Mouse (Mus musculus) embryonic facial prominence, embryonic 10.5 days (tissue): ENCODE results near the gene Irgc1. TPM values are rescaled to one million over a fixed set of nuclear protein-coding genes. Genes with fewer than 3 reads are reported as not detected.

Experiments used
- DNase-seq: peaks from one replicate; pipeline ENCODE4 v3.0.0-alpha.2; 2017; ENCODE audit warnings: low spot score
- H3K27ac ChIP-seq: fragments of 300-500 bp; sonication (generic); replicated peaks from 2 replicates; pipeline ENCODE4 v1.5.1; 2016; ENCODE audit warnings: mild to moderate bottlenecking
- H3K27me3 ChIP-seq: fragments of 300-500 bp; sonication (generic); replicated peaks from 2 replicates; pipeline ENCODE4 v1.6.1; 2016; ENCODE audit warnings: low read depth, mild to moderate bottlenecking; ENCODE audit not compliant: poor library complexity, severe bottlenecking
- H3K36me3 ChIP-seq: fragments of 300-500 bp; sonication (generic); replicated peaks from 2 replicates; pipeline ENCODE4 v1.6.1; 2016; ENCODE audit warnings: mild to moderate bottlenecking, moderate library complexity
- H3K4me1 ChIP-seq: fragments of 300-500 bp; sonication (generic); 2 replicates; pipeline ENCODE4 v1.6.1; 2016
- H3K4me3 ChIP-seq: fragments of 300-500 bp; sonication (generic); 2 replicates; pipeline ENCODE4 v1.5.1; 2016; ENCODE audit warnings: mild to moderate bottlenecking, moderate library complexity
- H3K9me3 ChIP-seq: fragments of 300-500 bp; sonication (generic); 2 replicates; pipeline ENCODE4 v1.6.1; 2016; ENCODE audit warnings: mild to moderate bottlenecking
- WGBS: fragments of 180-500 bp; shearing (Covaris S2); methylation state at CpG from one replicate; pipeline ENCODE4 v1.1.7; 2016; 5-methylcytosine and 5-hydroxymethylcytosine counted together
- polyA plus RNA-seq: library from polyadenylated mRNA; unstranded; fragments of >200 nt; fragmentation: Nextera tagmentation; extraction: Ambion mirVana; gene quantifications from 2 replicates; pipeline ENCODE4 v1.2.1, GENCODE M21; 2016

The Irgc1 gene
- polyA plus RNA-seq, 1 experiment from 2014 or later: not detected

DNA sequence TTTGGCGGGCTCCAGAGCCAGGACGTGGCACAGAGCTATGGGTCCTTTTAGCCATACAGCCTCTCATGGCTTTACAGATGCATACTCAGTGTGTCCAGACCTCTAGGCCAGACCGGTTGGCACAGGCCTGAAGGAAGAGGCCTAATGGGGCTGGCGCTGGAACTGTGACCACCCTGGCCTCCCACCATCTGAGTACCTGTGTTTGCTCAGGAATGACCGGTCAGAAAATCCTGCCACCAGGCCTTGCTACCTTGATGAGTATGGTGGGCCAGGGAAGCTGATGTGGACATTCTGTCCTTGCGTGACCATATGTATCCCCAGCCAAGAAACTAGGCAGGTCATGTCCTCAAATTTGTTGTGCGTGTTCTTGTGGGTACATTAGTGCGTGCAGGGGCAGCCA lies 24.9 kb downstream of the Irgc1 start:
- H3K4me1 ChIP-seq: no peaks in the 10 kb centered on the region
- whole genome bisulfite sequencing: 93% methylated on average over 8 of the region's 8 CpGs

DNA sequence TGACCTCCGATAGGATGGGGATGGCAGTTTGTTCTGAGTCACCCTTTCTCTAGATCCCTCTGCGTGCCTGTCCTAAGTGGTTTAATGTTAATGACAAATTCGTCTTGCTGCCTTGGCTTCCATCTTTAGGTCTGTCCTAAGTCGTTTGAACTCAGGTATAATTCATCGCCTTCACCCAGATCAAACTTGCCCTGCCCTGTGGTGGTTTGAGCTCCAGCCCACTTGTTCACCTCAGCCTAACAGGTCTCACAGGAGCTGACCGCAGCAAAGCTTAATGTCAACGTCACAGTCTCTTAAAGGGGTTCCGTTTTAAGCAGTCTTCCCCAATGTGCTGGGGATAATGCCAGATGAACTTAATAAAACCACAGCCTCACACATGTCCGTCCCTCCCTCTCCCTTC lies 26.2 kb downstream of the Irgc1 start:
- Histone ChIP-seq H3K9me3 (no peaks in the 10 kb centered on the region), H3K4me3 (no peak overlapping the region), H3K27me3 (no peaks in the 10 kb centered on the region), H3K27ac (no peak overlapping the region), H3K4me1 (no peaks in the 10 kb centered on the region), H3K36me3 (peaks cover 28% of the 10 kb centered on the region)
- DNase-seq: no peak
- WGBS: 86% methylated on average over 9 of the region's 9 CpGs

More for the DNA sequence above, 24.9 kb downstream of the Irgc1 start:
- Histone ChIP-seq H3K27ac (no peak overlapping the region), H3K4me3 (no peak overlapping the region), H3K9me3 (peaks cover 4% of the 10 kb centered on the region), H3K36me3 (peaks cover 18% of the 10 kb centered on the region), H3K27me3 (peaks cover 8% of the 10 kb centered on the region)
- DNase-seq: no peak

DNA sequence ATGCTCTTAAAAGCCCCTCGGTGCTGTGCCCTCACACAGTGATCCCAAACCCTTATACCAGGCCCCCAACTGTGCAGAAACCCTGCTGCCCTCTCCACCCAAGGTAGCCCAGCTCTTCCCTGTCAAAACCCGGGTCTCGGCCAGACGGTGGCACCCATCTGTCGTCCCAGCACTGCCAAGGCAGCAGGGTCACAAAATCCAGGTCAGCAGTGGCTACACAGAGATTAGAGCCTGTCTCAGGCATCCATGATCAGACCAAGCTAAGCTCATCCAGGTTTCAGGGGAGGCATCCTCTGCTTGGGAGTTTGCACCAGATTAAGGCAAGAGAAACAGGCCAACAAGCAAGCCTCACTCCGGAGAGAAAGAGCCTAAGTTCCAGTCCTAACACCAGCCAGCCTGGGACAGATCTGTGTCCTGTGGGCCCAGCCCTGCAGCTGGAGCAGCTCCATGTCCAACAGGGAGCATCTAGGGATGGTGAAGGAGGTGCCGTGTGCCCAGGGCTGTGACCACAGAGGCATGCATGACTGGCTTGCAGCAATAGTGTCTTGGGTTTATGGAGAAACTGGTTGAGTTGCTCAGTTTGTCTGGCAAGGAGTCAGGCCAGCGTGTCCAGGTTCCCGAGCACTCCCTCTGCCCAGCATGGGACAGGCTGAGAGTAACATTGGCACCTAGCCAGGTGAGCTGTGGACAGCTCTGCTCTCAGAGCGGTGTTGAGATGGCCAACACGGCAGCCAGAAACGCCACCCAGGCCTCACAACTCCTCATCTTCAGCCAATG lies 28.0 kb downstream of the Irgc1 start:
- no peak for DNase-seq
- Histone ChIP-seq H3K9me3 (no peaks in the 10 kb centered on the region), H3K27me3 (no peaks in the 10 kb centered on the region), H3K4me1 (peaks cover 14% of the 10 kb centered on the region), H3K36me3 (peaks cover 42% of the 10 kb centered on the region), H3K27ac (no peak overlapping the region), H3K4me3 (no peak overlapping the region)
- WGBS: 89% methylated on average over 12 of the region's 12 CpGs

DNA sequence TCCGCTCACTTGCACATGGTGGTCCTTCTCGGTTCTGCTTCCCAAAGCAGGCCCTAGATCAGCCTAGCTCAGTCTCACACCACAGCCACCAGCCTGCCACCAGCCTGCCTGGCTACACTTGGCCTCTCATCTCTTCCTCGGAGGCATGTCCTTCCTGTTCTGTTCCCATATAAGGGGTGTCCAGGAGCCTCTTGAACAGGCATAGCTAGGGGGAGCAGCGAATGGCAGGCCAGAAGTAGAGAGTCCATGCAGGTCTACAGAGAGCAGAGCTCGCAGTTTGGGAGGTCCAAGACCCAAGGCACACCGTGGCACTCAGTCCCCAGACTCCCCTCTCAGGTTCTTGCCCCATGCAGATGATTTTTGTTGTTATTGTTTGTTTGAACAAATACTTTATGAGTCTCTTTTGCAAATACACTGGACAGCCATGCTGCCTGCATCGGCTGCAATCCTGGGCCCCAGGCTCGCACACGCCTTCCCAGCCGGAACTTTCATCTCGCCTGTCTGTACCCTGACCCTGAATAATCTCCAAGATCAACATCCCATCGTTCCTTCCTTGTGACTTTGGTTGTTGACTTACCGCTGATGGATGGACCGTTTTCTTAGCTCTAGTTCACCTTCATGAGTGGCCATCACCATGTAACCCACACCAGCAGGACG lies 28.9 kb downstream of the Irgc1 start:
- no peak for DNase-seq
- Histone ChIP-seq H3K9me3 (no peaks in the 10 kb centered on the region), H3K27ac (no peak overlapping the region), H3K27me3 (no peaks in the 10 kb centered on the region), H3K4me3 (no peak overlapping the region), H3K36me3 (peaks cover 42% of the 10 kb centered on the region), H3K4me1 (peaks cover 14% of the 10 kb centered on the region)
- 91% methylated on average over 15 of the region's 15 CpGs for WGBS

DNA sequence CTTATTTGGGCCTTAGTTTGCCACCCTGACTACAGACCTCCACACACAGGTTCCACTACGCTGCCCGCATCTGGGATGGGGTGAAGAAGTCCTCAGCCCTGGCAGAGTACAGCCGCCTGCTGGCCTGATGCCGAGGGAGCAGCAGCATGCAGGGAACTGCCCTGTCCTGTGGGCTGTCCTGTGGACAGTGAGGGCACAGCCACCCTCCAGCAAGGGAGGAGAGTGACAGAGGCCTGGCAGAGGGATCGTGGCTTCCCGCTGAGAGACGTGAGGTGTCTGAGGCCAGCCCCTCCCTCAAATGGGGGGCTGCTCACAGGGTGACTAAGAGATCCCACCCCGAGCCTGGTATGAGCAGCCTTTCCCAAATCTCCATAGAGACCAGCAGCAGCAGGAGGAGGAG lies 29.8 kb downstream of the Irgc1 start:
- H3K4me1 ChIP-seq: peaks cover 17% of the 10 kb centered on the region
- H3K4me3 ChIP-seq: no peak overlapping the region
- H3K27me3 ChIP-seq: no peaks in the 10 kb centered on the region
- WGBS: 84% methylated on average over 8 of the region's 8 CpGs
- no peak overlapping the region for H3K27ac ChIP-seq
- DNase-seq: no peak
- peaks cover 44% of the 10 kb centered on the region for H3K36me3 ChIP-seq
- H3K9me3 ChIP-seq: no peaks in the 10 kb centered on the region

DNA sequence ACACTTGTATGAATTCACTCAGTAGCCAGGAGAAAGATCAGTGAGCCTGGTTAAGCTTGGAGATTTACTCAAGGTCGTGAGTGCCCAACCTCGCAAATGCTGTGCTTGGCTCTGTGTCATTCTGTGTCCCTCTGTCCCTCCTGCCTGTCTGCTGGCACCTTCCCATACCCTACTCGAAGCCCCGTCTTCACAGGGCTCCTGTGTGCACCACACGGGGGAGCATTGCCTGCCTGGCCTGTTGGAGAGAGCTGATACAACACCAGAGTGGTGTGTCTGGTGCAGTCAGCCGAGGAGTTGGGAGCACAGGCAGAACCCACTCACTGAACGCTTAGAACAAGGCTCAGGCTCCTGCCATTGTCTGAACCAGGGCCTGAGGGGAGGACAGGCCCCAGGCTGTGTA lies 30.4 kb downstream of the Irgc1 start:
- Histone ChIP-seq H3K4me3 (no peak overlapping the region), H3K9me3 (no peaks in the 10 kb centered on the region), H3K27me3 (no peaks in the 10 kb centered on the region), H3K36me3 (peaks cover 50% of the 10 kb centered on the region), H3K4me1 (peaks cover 18% of the 10 kb centered on the region), H3K27ac (no peak overlapping the region; the same call in 1 of the 2 replicates)
- DNase-seq: no peak
- 76% methylated on average over 7 of the region's 7 CpGs for WGBS

DNA sequence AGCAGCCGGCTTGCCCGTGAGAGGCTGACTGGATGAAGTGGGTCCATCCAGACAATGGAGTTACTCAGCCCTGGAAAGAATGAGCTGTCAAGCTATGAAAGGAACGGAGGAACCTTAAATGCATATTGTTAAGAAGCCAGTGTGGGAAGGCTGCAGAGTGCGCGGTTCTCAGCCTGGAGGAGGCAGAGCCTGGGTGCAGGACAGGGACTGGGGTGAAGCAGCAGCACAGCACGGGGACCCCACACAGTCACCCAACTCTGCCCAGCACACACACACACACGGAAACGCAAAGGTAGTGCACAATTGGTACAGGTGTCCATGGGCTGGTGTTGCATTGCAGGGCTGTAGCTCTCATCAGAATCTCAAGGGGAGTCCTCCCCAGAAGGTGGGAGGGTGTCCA lies 32.5 kb downstream of the Irgc1 start:
- no peak for DNase-seq
- Histone ChIP-seq H3K36me3 (peaks cover 59% of the 10 kb centered on the region), H3K4me3 (no peak overlapping the region), H3K9me3 (no peaks in the 10 kb centered on the region), H3K4me1 (peaks cover 18% of the 10 kb centered on the region), H3K27ac (peak overlapping the region; percentile 19; the same call in 1 of the 2 replicates), H3K27me3 (no peaks in the 10 kb centered on the region)
- 77% methylated on average over 8 of the region's 8 CpGs for WGBS

DNA sequence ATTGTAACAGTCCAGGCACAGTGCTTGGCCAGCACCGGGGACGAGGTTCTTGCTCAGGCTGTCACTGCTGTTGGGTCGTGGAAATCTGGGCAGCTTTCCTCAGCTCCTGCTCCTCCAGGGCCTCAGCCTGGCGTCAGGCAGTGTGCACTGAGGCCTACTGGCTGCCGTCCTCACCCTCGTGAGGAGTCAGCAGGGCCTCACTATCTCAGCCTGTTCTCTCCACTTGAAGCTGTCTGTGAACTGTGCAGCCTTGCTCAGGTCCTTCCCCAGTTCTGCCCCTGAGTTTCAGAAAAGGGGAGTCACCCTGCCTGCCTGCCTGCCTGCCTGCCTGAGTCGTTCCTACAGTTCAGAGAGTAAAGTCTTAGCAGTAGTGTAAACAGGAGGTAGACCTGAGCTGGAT lies 36.8 kb downstream of the Irgc1 start:
- WGBS: 81% methylated on average over 7 of the region's 7 CpGs
- no peak for DNase-seq
- Histone ChIP-seq H3K4me1 (peaks cover 14% of the 10 kb centered on the region), H3K9me3 (no peaks in the 10 kb centered on the region; the same call in 1 of the 2 replicates), H3K36me3 (peaks cover 42% of the 10 kb centered on the region), H3K4me3 (no peak overlapping the region), H3K27me3 (no peaks in the 10 kb centered on the region), H3K27ac (no peak overlapping the region)

DNA sequence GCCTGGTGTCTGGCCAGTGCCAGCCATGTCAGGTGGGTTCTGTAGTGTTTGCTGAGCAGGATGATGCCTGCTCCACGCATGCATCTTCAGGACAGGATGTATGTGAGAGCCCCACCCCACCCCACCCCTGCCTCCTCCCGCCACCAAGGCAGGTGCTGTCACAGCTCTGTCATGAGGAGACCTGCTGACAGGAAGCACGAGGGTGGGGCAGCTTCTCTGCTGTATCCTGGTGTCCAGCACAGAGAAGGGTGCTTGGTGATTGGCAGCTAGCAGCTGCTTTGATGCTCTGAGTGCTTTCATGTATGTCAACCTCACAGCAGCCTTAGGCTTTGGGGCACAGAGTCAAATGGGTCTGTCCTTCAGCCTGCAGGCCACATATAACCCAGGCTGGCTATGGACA lies 38.5 kb downstream of the Irgc1 start:
- Histone ChIP-seq H3K9me3 (no peaks in the 10 kb centered on the region; the same call in 1 of the 2 replicates), H3K4me3 (no peak overlapping the region), H3K27ac (no peak overlapping the region), H3K36me3 (peaks cover 46% of the 10 kb centered on the region), H3K4me1 (0 out of 2 replicates have a peak, but pooled peaks cover 4% of the 10 kb centered on the region), H3K27me3 (no peaks in the 10 kb centered on the region)
- 86% methylated on average over 3 of the region's 3 CpGs for WGBS
- no peak for DNase-seq

DNA sequence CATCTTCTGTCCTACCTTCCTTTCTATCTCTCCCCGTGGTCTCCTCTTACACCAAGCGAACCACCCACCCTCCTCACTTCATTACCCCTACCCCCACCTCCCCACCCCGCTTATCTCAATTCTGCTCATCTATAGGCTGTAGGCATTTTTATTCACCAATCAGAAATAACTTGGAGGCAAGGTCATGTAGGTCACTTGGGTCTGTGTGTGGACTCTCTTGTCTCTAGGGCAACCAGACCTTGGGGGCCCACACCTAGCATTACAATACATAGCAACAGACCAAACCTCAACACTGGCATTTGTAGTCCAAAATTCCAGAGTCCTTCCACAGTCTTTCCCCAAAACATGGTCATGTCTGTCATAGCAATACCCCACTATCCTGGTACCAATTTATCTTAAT lies 41.3 kb downstream of the Irgc1 start:
- peaks cover 57% of the 10 kb centered on the region for H3K36me3 ChIP-seq
- DNase-seq: no peak
- WGBS: 86% methylated on average over 3 of the region's 3 CpGs
- H3K27me3 ChIP-seq: no peaks in the 10 kb centered on the region
- no peak overlapping the region for H3K27ac ChIP-seq
- no peaks in the 10 kb centered on the region; the same call in 1 of the 2 replicates for H3K9me3 ChIP-seq
- H3K4me1 ChIP-seq: no peaks in the 10 kb centered on the region
- no peak overlapping the region for H3K4me3 ChIP-seq

DNA sequence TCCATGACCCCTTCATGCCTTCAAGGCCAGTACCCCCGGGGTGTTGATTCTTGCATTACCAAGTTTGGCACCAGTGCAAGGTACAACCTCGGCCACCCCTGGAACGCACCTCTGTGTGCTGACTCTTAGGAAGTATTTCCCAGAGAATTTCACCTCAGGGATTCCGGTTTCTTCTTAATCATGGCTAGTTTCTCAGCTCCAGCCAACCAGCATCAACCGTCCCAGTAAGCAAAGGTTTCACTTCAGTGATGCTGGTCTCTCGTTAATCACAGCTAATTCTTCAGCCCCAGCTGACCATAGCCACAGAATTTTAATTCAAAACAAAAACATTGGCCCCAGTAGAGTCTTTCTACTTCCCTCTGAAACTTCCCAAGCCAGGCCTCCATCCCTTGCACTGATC lies 42.0 kb downstream of the Irgc1 start:
- Histone ChIP-seq H3K27me3 (no peaks in the 10 kb centered on the region), H3K9me3 (no peaks in the 10 kb centered on the region; the same call in 1 of the 2 replicates), H3K36me3 (peaks cover 63% of the 10 kb centered on the region), H3K4me1 (no peaks in the 10 kb centered on the region), H3K27ac (no peak overlapping the region), H3K4me3 (no peak overlapping the region)
- WGBS: 92% methylated on average over 6 of the region's 6 CpGs
- no peak for DNase-seq

DNA sequence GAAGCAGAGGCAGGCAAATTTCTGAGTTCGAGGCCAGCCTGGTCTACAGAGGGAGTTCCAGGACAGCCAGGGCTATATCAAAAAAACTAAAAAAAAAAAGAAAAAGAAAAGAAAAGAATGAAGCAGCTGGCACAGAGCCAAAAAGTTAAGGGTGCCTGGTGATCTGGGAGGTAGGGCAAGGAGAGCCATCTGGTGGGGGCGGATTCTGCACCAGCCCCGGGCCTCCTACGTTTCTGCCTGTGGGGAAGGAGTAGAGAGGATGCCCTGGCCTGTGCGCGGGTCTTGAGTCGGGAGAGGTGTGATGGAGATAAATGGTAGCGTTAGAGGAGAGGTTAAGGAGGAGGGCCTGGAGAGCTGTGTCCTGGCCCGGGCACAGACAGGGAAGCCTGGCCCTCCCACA lies 43.9 kb downstream of the Irgc1 start:
- DNase-seq: no peak
- H3K36me3 ChIP-seq: peaks cover 74% of the 10 kb centered on the region
- 91% methylated on average over 9 of the region's 9 CpGs for WGBS
- no peak overlapping the region for H3K27ac ChIP-seq
- no peak overlapping the region for H3K4me3 ChIP-seq
- H3K9me3 ChIP-seq: no peaks in the 10 kb centered on the region; the same call in 1 of the 2 replicates
- no peaks in the 10 kb centered on the region for H3K4me1 ChIP-seq
- H3K27me3 ChIP-seq: no peaks in the 10 kb centered on the region
